Mouse (Mus musculus) left cerebral cortex, postnatal 36 days (tissue): ENCODE results near the gene Efhd2. TPM values are rescaled to one million over a fixed set of nuclear protein-coding genes. Genes with fewer than 3 reads are reported as not detected.

Source experiments
- DNase-seq, 2 experiments: peaks; one replicate each; pipeline ENCODE4 v3.0.0; 2021 to 2022; ENCODE audit warnings: low spot score in 2 of 2, mixed read lengths in 1 of 2
- intact Hi-C: fragments of 180-260 bp; cut with DNase I; formaldehyde crosslinking; loops from one replicate; pipeline ENCODE4 v1.15.1; 2025
- total RNA-seq, 2 experiments: library from RNA; stranded (reverse); gene quantifications; 2 replicates each; pipeline ENCODE4 v1.2.3; 2021

Gene Efhd2
- total RNA-seq, 2 experiments from 2014 or later = 233 to 306 TPM

DNA sequence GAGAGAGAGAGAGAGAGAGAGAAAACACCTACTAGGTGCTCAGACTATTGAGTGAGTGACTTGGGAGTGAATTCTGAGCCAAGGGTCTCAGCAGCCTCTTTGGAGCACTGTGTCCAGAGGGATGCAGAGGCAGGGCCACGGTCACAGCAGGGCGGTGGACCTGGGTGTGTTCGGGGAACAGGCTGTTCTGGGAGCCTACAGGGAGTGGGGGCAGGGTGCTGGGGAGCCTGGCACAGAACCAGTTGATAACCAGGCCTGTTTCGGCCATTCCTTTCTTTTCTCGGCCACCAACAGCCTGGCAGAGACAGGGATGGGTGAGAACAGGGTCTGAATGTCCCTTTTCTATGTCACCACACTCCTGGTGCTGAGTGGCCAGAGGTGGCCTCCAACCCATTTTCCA lies 11.9 kb downstream of the Efhd2 start:
- DNase-seq = no peak
- intact Hi-C loops = no loop called here

DNA sequence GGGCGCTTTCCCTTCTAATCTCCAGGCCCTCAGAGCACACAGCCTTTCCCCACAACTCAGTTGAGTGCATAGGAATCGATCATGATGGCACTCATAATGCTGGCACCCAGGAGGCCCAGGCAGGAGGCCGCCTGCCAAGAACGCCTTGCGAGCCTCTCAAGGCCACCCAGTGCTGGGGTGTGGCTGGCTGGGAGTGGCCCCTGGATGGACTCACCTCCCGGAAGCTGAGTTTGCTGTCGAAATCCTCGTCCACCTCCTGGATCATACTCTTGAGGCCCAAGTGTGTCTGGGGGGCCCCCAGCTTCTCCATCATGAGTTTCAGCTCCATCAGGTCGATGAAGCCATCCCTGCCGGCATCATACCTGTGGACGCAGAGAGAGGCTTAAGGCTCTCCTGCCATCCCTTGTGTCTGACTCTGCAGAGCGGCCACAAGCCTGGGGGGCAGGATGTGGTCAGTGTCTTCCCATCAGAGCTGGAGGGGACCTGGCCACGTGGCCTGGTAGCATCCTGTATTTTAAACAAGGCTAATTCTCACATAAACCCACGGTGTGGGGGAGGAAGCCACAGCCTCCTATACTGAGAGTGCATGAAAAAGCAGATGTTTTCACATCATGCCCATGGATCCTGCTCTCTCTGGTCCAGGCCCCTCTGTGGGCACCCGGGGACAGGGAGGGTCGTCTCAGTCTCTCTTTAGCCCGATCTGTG lies 13.0 kb downstream of the Efhd2 start:
- intact Hi-C loops = no loop called here
- no peak for DNase-seq

DNA sequence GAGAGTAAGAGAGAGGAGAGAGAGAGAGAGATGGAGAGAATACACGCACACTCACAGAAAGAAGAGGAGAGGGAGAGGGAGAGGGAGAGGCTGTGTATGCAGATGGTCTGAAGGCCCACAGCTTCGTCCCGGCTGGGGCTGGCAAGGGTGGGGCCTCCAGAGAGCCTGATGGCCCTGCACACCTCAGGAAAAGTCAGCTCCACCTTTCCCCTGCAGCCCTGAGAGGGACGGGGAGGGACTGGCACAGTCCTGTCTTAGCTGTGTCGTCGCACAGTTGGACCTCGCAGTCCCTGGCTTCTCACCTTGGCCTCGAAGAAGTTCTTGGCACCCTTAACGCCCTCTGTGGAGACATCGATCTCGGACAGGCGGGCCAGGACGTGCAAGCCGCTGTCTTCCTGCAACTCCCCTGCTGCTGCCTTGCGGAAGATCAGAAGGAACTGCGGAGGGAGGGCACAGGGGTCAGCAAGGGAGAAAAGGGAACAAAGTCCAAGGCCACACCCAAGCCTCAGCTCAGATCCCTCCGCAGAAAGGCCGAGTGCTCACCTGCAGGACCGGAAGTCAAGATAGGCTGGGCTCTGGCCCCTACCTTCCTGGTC lies 14.4 kb downstream of the Efhd2 start:
- intact Hi-C loops = no loop called here
- DNase-seq = no peak

- DNase-seq = no peak
- intact Hi-C loops = no loop called here
These were observed 15.4 kb downstream of the Efhd2 start for GRCm38 (mm10) chr4:141859351-141859750.

DNA sequence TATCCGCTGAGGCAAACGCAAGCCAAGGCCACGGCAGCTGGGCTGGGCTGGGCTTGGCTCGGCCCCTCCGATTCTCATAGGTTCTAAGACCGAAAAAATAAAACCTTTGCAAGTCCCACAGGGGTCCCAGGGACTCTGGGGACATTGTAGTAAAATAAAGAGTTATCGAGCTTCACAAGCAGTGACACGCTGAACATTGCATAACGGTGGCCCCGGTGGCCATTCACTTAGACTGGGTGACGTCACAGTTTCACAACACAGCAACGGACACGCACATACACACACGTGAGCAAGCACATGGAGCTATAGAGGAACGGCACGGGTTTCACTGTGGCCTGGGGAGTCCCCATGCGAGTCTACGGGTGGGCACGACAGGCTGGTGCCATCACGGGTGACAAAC lies 16.2 kb downstream of the Efhd2 start:
- DNase-seq = no peak
- intact Hi-C loops = no loop called here

- intact Hi-C loops = loop anchor here (1.0 kb wide), 1 partner anchor 101 kb away; no protein-coding TSS in a partner anchor
- peak; percentile 82 to 86 for DNase-seq
These were observed 17.2 kb downstream of the Efhd2 start for GRCm38 (mm10) chr4:141857422-141857930.

GRCm38 (mm10) chr4:141853437-141853836 lies 21.3 kb downstream of the Efhd2 start:
- peak in 1 of 2 experiments; percentile 66 for DNase-seq
- intact Hi-C loops = loop anchor here (2.0 kb wide), 1 partner anchor 45 kb away; no protein-coding TSS in a partner anchor

DNA sequence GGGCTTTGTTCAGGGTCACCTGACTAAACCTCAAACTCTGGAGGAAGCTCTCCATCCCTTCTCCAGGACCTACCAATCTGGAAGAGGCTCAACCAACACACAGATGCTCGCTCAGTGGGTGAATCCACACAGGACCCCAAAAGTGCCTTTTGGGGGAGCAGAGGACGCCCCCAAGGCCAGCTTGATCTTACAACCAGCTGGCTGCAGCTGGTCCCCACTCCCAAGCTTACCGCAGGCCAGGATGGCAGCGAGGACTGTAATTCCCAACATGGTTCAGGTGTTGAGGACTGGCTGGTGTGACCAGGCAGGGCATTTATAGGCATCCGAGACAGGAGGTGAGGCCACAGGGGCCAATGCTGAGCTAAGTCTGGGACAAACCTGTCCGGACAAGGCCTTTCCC lies 28.7 kb downstream of the Efhd2 start, which contains the start of gene Ctrc:
TSS of gene Ctrc (minus strand) at position 361 of the 400 bp plus-strand sequence.
- intact Hi-C loops = no loop called here
- no peak for DNase-seq

DNA sequence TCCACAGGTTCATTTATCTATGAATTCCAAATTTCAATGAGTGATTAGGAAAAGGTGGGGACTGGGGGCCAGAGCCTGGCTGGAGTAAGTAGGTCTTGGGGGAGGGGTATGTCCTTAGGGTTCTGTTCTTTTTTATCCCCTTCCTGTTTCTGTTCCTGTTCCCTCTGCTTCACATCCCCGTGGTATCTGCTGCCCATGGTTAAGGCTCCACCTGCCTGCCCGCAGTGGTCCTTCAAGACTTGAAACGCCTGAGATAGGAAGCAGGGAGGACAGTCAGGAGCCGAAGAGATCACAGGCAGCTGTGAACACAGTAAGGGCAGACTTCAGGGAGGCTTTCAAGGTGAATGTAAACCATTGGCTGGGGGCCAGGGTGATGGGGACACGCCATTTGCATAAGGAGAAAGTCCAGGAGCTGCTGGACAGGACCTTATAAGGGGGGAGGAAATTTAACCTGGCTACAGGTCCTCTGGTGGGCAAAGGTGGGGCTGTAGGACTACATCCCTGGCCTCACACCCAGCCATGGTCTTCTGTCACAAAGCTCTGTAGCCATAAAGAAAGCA lies 40.1 kb downstream of the Efhd2 start:
- intact Hi-C loops = no loop called here
- DNase-seq = no peak

GRCm38 (mm10) chr4:141833911-141834310 lies 40.8 kb downstream of the Efhd2 start:
- intact Hi-C loops = no loop called here
- DNase-seq = peak; percentile 39 to 44

DNA sequence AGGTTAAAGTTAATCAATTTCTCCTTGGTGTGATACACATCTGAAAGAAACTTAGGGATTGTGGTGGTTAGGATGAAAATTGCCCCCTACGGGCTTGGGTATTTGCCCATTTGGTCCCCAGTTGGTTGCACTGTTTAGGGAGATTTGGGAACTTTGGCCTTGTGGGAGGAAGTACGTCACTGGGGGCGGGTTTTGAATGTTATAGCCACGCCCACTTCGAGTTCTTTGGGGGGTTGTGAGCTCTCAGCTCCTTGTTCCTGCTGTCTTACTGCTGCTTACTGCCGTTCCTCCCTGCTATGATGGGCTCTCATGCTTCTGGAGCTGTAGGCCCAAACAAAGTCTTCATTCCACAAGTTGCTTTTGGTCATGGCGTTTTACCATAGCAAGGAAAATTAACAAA lies 43.4 kb downstream of the Efhd2 start:
- intact Hi-C loops = no loop called here
- DNase-seq = no peak

GRCm38 (mm10) chr4:141830381-141830780 lies 44.3 kb downstream of the Efhd2 start:
- intact Hi-C loops = no loop called here

GRCm38 (mm10) chr4:141828177-141828576 lies 46.5 kb downstream of the Efhd2 start:
- intact Hi-C loops = no loop called here
- no peak for DNase-seq

More at GRCm38 (mm10) chr4:141830381-141830780, 44.3 kb downstream of the Efhd2 start:
- no peak for DNase-seq

DNA sequence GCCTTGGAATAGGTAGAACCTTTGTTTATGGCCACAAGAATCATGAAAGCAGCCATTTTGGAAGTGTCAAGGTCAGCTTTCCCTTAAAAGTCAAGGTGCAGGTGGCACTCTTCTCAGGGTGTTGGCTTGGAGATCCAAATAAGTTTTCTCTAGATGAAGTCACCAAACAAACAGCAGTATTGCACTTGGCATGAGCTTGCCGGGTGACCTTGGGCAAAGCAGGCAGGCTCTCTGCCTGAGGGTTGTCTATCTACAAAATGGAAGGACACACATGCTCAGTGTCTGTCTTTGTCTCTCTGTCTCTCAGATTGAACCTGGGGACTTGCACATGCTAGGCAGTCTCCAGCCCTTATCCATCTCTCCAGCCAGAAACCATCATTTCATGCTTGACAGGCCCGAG lies 47.3 kb downstream of the Efhd2 start:
- DNase-seq = no peak
- intact Hi-C loops = no loop called here

GRCm38 (mm10) chr4:141826060-141826459 lies 48.7 kb downstream of the Efhd2 start, which contains the start of gene Cela2a:
TSS of gene Cela2a (minus strand) at chr4:141826160.
- DNase-seq = no peak
- intact Hi-C loops = no loop called here

DNA sequence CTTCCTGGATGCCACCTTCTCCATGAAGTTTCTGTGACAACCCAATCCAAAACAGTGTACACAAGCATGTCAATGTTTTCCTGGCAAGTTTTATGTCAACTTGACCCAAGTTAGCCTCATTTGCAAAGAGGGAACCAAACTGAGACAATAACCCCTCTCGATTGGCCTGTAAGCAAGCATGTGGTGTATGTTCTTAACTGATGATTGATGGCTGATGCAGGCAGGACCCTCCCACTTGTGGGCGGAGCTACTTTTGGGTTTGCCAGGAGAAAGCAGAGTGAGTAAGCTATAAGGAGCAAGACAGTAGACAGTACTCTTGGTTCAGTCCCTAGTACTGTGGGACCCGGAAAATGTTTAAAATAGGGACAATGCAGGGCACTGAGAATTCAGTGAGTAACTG lies 51.7 kb downstream of the Efhd2 start:
- DNase-seq = no peak
- intact Hi-C loops = no loop called here

DNA sequence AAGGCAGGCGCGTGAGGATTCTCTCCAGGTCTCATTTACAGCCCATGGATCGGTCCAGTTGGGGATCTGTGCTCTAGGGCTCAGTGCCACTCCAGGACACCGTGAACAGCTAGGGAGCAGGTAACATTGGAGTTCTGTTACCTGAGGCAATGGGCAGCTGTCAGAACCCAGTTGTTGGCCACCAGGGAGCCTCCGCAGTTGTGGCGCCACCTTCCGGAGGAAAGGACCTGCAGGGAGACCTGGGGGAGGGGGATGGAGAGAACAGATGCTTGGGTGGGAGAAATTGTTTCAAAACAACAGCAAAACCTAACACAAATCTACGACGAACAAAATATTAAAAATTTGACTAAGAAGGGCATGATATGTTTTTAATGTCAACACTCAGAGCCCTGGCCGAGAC lies 52.6 kb downstream of the Efhd2 start:
- no peak for DNase-seq
- intact Hi-C loops = no loop called here

- intact Hi-C loops = no loop called here
- no peak for DNase-seq
These were observed 53.5 kb downstream of the Efhd2 start for GRCm38 (mm10) chr4:141821178-141821577.

- intact Hi-C loops = no loop called here
- DNase-seq = no peak
These were observed 55.4 kb downstream of the Efhd2 start for GRCm38 (mm10) chr4:141819316-141819715.

GRCm38 (mm10) chr4:141818861-141819260 lies 55.9 kb downstream of the Efhd2 start:
- intact Hi-C loops = no loop called here
- no peak for DNase-seq

- intact Hi-C loops = no loop called here
- no peak for DNase-seq
These were observed 57.0 kb downstream of the Efhd2 start for GRCm38 (mm10) chr4:141817706-141818105.
